Mouse (Mus musculus) ES-Bruce4 (cell line): ENCODE measurements around the gene Pip4k2b. TPM values are rescaled to one million over a fixed set of nuclear protein-coding genes. Genes with fewer than 3 reads are reported as not detected.

Source experiments
- H3K27ac ChIP-seq: 2 replicates; pipeline ENCODE4 v1.5.1; 2012; ENCODE audit warnings: low read length, inconsistent platforms; ENCODE audit not compliant: insufficient read depth
- H3K27me3 ChIP-seq: 2 replicates; pipeline ENCODE4 v1.6.1; 2012; ENCODE audit warnings: mild to moderate bottlenecking, low read length, inconsistent platforms; ENCODE audit not compliant: control insufficient read depth, poor library complexity, insufficient read depth, severe bottlenecking
- H3K36me3 ChIP-seq: 2 replicates; pipeline ENCODE4 v1.6.1; 2012; ENCODE audit warnings: inconsistent platforms, mild to moderate bottlenecking, low read length, moderate library complexity; ENCODE audit not compliant: control insufficient read depth, poor library complexity, insufficient read depth, severe bottlenecking
- H3K4me1 ChIP-seq: one replicate; pipeline ENCODE4 v1.8.1; 2011; ENCODE audit warnings: low read length; ENCODE audit not compliant: control insufficient read depth, insufficient read depth
- H3K4me3 ChIP-seq: 2 replicates; pipeline ENCODE4 v1.5.1; 2011; ENCODE audit warnings: low read depth, mild to moderate bottlenecking, low read length
- H3K9ac ChIP-seq: 2 replicates; pipeline ENCODE4 v1.6.1; 2012; ENCODE audit warnings: low read depth, mild to moderate bottlenecking, inconsistent platforms; ENCODE audit not compliant: poor library complexity, severe bottlenecking
- H3K9me3 ChIP-seq: replicated peaks from 2 replicates; pipeline ENCODE4 v1.6.1; 2012; ENCODE audit warnings: mild to moderate bottlenecking, low read length, inconsistent platforms; ENCODE audit not compliant: control insufficient read depth, poor library complexity, insufficient read depth, severe bottlenecking
- CTCF ChIP-seq: IDR thresholded peaks from one replicate; pipeline ENCODE4 v1.8.1; 2011; ENCODE audit warnings: low read depth, low read length
- EP300 ChIP-seq: IDR thresholded peaks from 2 replicates; pipeline ENCODE4 v1.6.1; 2011; ENCODE audit warnings: low read depth, low read length; ENCODE audit not compliant: insufficient read depth
- POLR2A ChIP-seq: IDR thresholded peaks from one replicate; pipeline ENCODE4 v1.8.1; 2011; ENCODE audit warnings: low read length; ENCODE audit not compliant: insufficient read depth
- polyA plus RNA-seq: library from polyadenylated mRNA; stranded (reverse); fragments of >200 nt; gene quantifications from 2 replicates; pipeline ENCODE4 v1.2.4, GENCODE M21; 2011; ENCODE audit warnings: low read depth; ENCODE audit not compliant: missing spikeins, insufficient read depth, insufficient read length

Gene Pip4k2b
- polyA plus RNA-seq, 1 experiment, result 35.0 TPM

DNA sequence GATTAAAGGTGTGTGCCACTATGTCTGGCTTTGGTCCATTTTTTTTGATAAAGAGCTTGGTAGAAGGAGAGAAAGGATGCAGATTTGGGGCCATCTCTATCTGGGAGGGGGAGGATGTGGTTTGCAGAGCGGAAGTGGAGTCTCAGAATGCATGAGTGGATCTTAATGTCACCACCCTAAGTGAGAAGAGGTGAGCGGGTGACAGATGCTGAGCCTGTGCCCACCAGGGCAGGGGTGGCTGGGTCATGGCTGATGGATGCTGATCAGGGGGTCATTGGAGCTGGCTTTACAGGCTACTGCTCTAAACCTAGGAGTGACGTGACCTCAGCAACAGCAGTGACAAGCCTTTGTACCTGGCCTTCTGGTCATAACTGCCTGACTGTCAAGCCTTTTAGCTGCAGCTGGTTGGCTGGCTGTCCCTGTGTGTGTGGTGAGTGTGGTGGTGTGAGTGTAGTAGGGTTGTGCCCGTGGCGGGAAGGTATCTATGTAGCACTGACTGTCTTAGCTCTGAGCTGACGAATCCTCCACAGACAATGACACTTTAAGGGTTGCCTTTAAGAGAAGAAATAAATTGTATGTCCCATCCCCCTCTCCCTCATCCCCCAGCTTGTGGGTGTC lies 60.3 kb downstream of the Pip4k2b start:
- Histone ChIP-seq H3K4me1 (peaks cover 7% of the 10 kb centered on the region), H3K4me3 (no peak overlapping the region), H3K36me3 (peaks cover 29% of the 10 kb centered on the region), H3K27me3 (no peaks in the 10 kb centered on the region), H3K27ac (peak overlapping the region; percentile 39), H3K9ac (0 out of 2 replicates have a peak overlapping the region, but pooled peaks have one; percentile 2), H3K9me3 (no peaks in the 10 kb centered on the region)
- no peak for TF ChIP-seq POLR2A
- TF ChIP-seq EP300, result no peak
- TF ChIP-seq CTCF, result no peak

DNA sequence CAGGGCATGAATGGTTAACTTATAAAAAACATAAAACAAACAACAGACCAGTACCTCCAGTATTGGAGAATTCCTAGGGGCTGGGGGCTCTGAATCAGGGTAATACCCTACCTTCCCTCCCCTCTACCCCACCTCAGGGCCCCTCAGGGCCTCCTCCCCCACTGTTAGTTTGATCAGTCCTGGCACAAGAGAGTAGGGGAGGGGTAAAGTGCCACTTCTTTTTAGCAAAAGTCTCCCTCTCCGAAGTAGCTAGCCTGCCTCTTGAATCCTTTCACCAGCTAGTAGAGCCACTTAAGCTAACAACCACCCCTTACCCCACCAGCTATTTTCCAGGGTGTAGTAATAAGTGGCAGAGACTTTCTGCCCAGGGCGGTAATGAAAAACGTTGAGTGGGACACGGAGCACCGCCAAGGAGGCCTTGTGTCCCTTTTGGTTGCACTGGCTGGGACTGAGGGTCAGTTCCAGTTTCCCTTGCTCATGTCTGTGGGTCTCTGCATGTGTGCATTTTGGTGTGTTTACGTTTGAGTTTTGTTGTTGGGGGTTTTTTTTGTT lies 61.9 kb downstream of the Pip4k2b start:
- no peak overlapping the region for H3K9ac ChIP-seq
- H3K4me3 ChIP-seq, result no peak overlapping the region
- H3K27me3 ChIP-seq, result no peaks in the 10 kb centered on the region
- peaks cover 30% of the 10 kb centered on the region for H3K36me3 ChIP-seq
- peak overlapping the region; percentile 81 for H3K27ac ChIP-seq
- no peaks in the 10 kb centered on the region for H3K9me3 ChIP-seq
- peaks cover 7% of the 10 kb centered on the region for H3K4me1 ChIP-seq
- no peak for TF ChIP-seq EP300
- no peak for TF ChIP-seq POLR2A
- TF ChIP-seq CTCF, result no peak

DNA sequence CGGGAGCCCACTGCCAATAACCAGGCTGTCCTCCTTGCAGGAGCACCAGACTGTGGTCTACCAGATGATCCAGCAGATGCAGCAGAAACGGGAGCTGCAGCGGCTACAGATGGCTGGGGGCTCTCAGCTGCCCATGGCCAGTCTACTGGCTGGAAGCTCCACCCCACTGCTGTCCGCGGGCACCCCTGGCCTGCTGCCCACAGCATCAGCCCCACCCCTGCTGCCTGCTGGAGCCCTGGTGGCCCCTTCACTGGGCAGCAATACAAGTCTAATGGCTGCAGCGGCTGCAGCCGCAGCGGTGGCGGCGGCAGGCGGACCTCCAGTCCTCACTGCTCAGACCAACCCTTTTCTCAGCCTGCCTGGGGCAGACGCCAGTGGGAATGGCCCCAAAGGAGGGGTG lies 64.1 kb downstream of the Pip4k2b start:
- 0 out of 2 replicates have a peak overlapping the region, but pooled peaks have one; percentile 31 for H3K27ac ChIP-seq
- no peak for TF ChIP-seq POLR2A
- TF ChIP-seq CTCF, result no peak
- no peak for TF ChIP-seq EP300
- peaks cover 15% of the 10 kb centered on the region for H3K4me1 ChIP-seq
- H3K36me3 ChIP-seq, result peaks cover 48% of the 10 kb centered on the region
- H3K9me3 ChIP-seq, result no peaks in the 10 kb centered on the region
- H3K27me3 ChIP-seq, result no peaks in the 10 kb centered on the region
- H3K4me3 ChIP-seq, result no peak overlapping the region
- H3K9ac ChIP-seq, result 0 out of 2 replicates have a peak overlapping the region, but pooled peaks have one; percentile 8

DNA sequence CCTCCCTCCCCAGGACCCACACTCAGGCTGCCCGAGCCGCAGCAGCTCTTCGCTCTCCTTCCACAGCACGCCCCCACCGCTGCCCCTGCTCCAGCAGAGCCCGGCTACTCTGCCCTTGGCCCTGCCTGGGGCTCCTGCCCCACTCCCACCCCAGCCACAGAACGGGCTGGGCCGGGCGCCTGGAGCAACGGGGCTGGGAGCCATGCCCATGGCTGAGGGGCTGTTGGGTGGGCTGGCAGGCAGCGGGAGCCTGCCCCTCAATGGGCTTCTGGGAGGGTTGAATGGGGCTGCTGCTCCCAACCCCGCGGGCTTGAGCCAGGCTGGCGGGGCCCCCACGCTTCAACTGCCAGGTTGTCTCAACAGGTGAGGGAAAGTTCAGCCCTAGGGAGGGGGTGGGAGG lies 66.2 kb downstream of the Pip4k2b start:
- H3K4me3 ChIP-seq, result no peak overlapping the region
- peaks cover 69% of the 10 kb centered on the region for H3K36me3 ChIP-seq
- TF ChIP-seq EP300 (no peak), POLR2A (no peak), CTCF (no peak)
- peaks cover 17% of the 10 kb centered on the region for H3K4me1 ChIP-seq
- no peaks in the 10 kb centered on the region for H3K9me3 ChIP-seq
- no peaks in the 10 kb centered on the region for H3K27me3 ChIP-seq
- H3K9ac ChIP-seq, result peak overlapping the region; percentile 46
- H3K27ac ChIP-seq, result no peak overlapping the region; the same call in 1 of the 2 replicates

DNA sequence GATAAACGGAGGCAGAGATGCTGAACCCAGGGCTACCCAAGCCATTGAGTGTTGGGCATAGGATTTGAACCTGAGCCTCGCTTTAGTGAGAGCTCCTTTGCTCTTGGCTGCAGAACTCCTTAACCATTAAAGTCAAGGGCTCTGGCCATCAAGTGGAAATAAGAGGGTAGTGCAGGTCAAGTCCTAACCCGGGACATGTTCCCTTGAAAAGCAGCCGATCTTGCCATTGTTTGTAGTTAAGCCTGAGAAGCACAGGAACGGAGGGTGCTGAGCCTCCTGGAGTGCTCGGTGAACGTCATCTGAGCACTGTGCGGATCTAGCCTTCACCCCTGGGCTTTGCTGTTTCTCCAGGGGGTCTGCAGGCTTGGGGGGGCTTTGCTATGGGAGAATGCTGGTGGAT lies 66.7 kb downstream of the Pip4k2b start:
- Histone ChIP-seq H3K9me3 (no peaks in the 10 kb centered on the region), H3K36me3 (peaks cover 70% of the 10 kb centered on the region), H3K27me3 (no peaks in the 10 kb centered on the region), H3K27ac (peak overlapping the region; percentile 22; the same call in 1 of the 2 replicates), H3K4me1 (peaks cover 17% of the 10 kb centered on the region), H3K4me3 (no peak overlapping the region), H3K9ac (peak overlapping the region; percentile 46)
- no peak for TF ChIP-seq CTCF
- no peak for TF ChIP-seq EP300
- TF ChIP-seq POLR2A, result no peak

DNA sequence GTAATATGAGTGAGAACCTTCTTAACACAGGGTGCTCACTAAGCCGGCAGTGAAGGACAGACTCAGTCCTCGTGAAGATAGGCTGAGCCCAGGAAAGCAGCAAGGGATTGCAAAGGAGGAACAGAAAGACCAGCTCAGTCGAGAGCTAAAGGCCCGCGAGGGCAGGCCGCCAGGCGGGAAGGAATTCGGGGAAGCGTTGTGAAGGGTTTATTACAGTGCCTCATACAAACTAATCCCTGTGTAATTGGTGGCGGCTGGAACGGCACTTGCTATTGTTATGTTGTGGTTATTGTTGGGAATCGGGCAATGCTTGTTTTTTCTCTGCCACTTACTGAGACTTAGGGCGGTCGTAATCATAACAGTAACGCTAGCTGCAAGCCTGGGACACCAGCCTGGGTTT lies 67.1 kb downstream of the Pip4k2b start:
- peaks cover 17% of the 10 kb centered on the region for H3K4me1 ChIP-seq
- no peaks in the 10 kb centered on the region for H3K9me3 ChIP-seq
- peak overlapping the region; percentile 22; the same call in 1 of the 2 replicates for H3K27ac ChIP-seq
- no peak overlapping the region for H3K4me3 ChIP-seq
- H3K36me3 ChIP-seq, result peaks cover 73% of the 10 kb centered on the region
- TF ChIP-seq POLR2A, result no peak
- TF ChIP-seq CTCF, result no peak
- no peak for TF ChIP-seq EP300
- H3K27me3 ChIP-seq, result no peaks in the 10 kb centered on the region
- H3K9ac ChIP-seq, result no peak overlapping the region
